Mouse (Mus musculus): ENCODE measurements at regions not wholly inside any gene's neighbourhood (a gene's known extent, or its start where the extent isn't known, plus 50 kb on each side); places are given as distances from the start of the nearest gene placed in this dataset.

GRCm38 (mm10) chr3:4776632-4777031, 974.0 kb upstream of the Gm8797 start:
- Histone ChIP-seq H3K9ac (ENCODE audit: insufficient read depth, low read depth, low read length, poor library complexity, severe bottlenecking) (no peak overlapping the region), H3K4me1 (ENCODE audit: control insufficient read depth in 2 of 2, insufficient read depth in 2 of 2, low read length in 2 of 2, poor library complexity in 1 of 2) (no peaks in the 10 kb centered on the region), H3K27ac (ENCODE audit: insufficient read depth, low read depth, low read length, poor library complexity, severe bottlenecking) (no peak overlapping the region), H3K9me3 (ENCODE audit: control insufficient read depth, insufficient read depth, low read depth, low read length) (no peaks in the 10 kb centered on the region), H3K4me3 (ENCODE audit: insufficient read depth in 1 of 2, low read depth in 1 of 2, low read length in 2 of 2, poor library complexity in 1 of 2, severe bottlenecking in 1 of 2) (no peak overlapping the region), H3K36me3 (ENCODE audit: control insufficient read depth, insufficient read depth, low read length, poor library complexity, severe bottlenecking) (no peaks in the 10 kb centered on the region)
- DNase-seq (ENCODE audit: low read depth, low spot score) = no peak
- TF ChIP-seq ZNF384 (IDR thresholded peaks at IDR 0.05; ENCODE audit: low read depth, low read length) (no peak), HCFC1 (IDR thresholded peaks at IDR 0.05; ENCODE audit: borderline replicate concordance, insufficient read depth, low read length) (no peak), MAFK (IDR thresholded peaks at IDR 0.05; ENCODE audit: insufficient read depth, low read depth, low read length) (no peak), ZC3H11A (IDR thresholded peaks at IDR 0.05; ENCODE audit: borderline replicate concordance, low read depth, low read length) (no peak)
- in situ Hi-C loops (cut with MboI; ENCODE audit: low sequenced_read_pairs in 2 of 2, unreplicated experiment in 2 of 2) = no loop called here

- in situ Hi-C loops (cut with MboI; ENCODE audit: low sequenced_read_pairs in 2 of 2, unreplicated experiment in 2 of 2) = no loop called here
- no peak for DNase-seq (ENCODE audit: low read depth, low spot score)
Observed at GRCm38 (mm10) chr3:4785160-4785559, 965.4 kb upstream of the Gm8797 start.

GRCm38 (mm10) chr3:4793141-4793540, 957.5 kb upstream of the Gm8797 start:
- Histone ChIP-seq H3K4me1 (ENCODE audit: control insufficient read depth in 2 of 2, insufficient read depth in 2 of 2, low read length in 2 of 2, poor library complexity in 1 of 2) (no peaks in the 10 kb centered on the region), H3K4me3 (ENCODE audit: insufficient read depth in 1 of 2, low read depth in 1 of 2, low read length in 2 of 2, poor library complexity in 1 of 2, severe bottlenecking in 1 of 2) (no peak overlapping the region), H3K9me3 (ENCODE audit: control insufficient read depth, insufficient read depth, low read depth, low read length) (no peaks in the 10 kb centered on the region), H3K9ac (ENCODE audit: insufficient read depth, low read depth, low read length, poor library complexity, severe bottlenecking) (no peak overlapping the region), H3K36me3 (ENCODE audit: control insufficient read depth, insufficient read depth, low read length, poor library complexity, severe bottlenecking) (no peaks in the 10 kb centered on the region), H3K27ac (ENCODE audit: insufficient read depth, low read depth, low read length, poor library complexity, severe bottlenecking) (no peak overlapping the region)
- in situ Hi-C loops (cut with MboI; ENCODE audit: low sequenced_read_pairs in 2 of 2, unreplicated experiment in 2 of 2) = no loop called here
- no peak for TF ChIP-seq CHD2 (IDR thresholded peaks at IDR 0.05; ENCODE audit: low read depth, low read length)
- no peak for TF ChIP-seq MAFK (IDR thresholded peaks at IDR 0.05; ENCODE audit: insufficient read depth, low read depth, low read length)
- TF ChIP-seq HCFC1 (IDR thresholded peaks at IDR 0.05; ENCODE audit: borderline replicate concordance, insufficient read depth, low read length) = no peak
- TF ChIP-seq ZC3H11A (IDR thresholded peaks at IDR 0.05; ENCODE audit: borderline replicate concordance, low read depth, low read length) = no peak
- TF ChIP-seq ZNF384 (IDR thresholded peaks at IDR 0.05; ENCODE audit: low read depth, low read length) = no peak
- no peak for DNase-seq (ENCODE audit: low read depth, low spot score)

More at GRCm38 (mm10) chr3:4785160-4785559, 965.4 kb upstream of the Gm8797 start:
- no peaks in the 10 kb centered on the region for H3K9me3 ChIP-seq (ENCODE audit: control insufficient read depth, insufficient read depth, low read depth, low read length)
- no peaks in the 10 kb centered on the region for H3K36me3 ChIP-seq (ENCODE audit: control insufficient read depth, insufficient read depth, low read length, poor library complexity, severe bottlenecking)
- no peak overlapping the region for H3K9ac ChIP-seq (ENCODE audit: insufficient read depth, low read depth, low read length, poor library complexity, severe bottlenecking)
- H3K27ac ChIP-seq (ENCODE audit: insufficient read depth, low read depth, low read length, poor library complexity, severe bottlenecking) = no peak overlapping the region
- no peak overlapping the region for H3K4me3 ChIP-seq (ENCODE audit: insufficient read depth in 1 of 2, low read depth in 1 of 2, low read length in 2 of 2, poor library complexity in 1 of 2, severe bottlenecking in 1 of 2)
- H3K4me1 ChIP-seq (ENCODE audit: control insufficient read depth in 2 of 2, insufficient read depth in 2 of 2, low read length in 2 of 2, poor library complexity in 1 of 2) = no peaks in the 10 kb centered on the region
- TF ChIP-seq ZC3H11A (IDR thresholded peaks at IDR 0.05; ENCODE audit: borderline replicate concordance, low read depth, low read length) (no peak), CHD2 (IDR thresholded peaks at IDR 0.05; ENCODE audit: low read depth, low read length) (no peak), MAFK (IDR thresholded peaks at IDR 0.05; ENCODE audit: insufficient read depth, low read depth, low read length) (no peak), ZNF384 (IDR thresholded peaks at IDR 0.05; ENCODE audit: low read depth, low read length) (no peak), HCFC1 (IDR thresholded peaks at IDR 0.05; ENCODE audit: borderline replicate concordance, insufficient read depth, low read length) (no peak)

DNA sequence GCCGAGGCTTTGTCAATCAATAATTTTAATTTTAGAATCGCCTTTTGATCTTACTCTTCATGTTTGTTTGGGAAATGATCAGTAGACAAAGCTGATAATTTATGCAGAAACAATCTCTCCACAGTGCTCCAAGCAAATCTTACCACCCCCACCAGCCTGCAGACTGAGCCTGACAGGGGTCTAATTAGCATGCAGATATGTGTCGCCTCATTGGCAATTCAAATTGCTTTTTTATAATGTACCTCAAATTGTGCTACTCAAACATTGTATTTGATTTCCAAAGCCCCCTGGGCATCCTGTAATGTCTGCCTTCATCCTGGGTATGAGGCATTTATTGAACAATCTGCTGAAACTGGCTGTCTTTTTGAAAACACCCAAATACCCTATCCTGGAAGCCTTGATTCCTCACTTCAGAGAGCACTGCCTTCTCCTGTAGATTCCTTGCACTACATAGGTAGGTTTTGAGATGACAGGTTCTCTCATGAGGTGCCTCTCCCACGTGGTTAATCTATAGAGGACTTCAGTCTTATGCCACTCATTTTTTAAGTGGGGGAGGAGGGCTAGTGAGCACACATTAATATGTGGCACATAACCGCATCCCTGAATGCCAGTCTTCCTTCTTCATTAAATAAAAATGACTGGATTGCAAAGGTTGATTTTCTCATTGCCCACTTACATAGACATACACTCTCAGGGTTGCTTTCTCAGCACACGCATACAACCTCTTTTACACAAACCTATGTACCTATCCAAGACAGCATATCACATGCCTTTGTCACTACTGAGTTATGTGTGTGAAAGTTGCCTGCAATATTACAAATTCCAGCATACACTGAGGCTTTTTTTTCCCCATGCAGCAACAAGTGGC, 954.3 kb upstream of the Gm8797 start:
- no peak overlapping the region for H3K9ac ChIP-seq (ENCODE audit: insufficient read depth, low read depth, low read length, poor library complexity, severe bottlenecking)
- H3K36me3 ChIP-seq (ENCODE audit: control insufficient read depth, insufficient read depth, low read length, poor library complexity, severe bottlenecking) = no peaks in the 10 kb centered on the region
- DNase-seq (ENCODE audit: low read depth, low spot score) = no peak
- no peak overlapping the region for H3K27ac ChIP-seq (ENCODE audit: insufficient read depth, low read depth, low read length, poor library complexity, severe bottlenecking)
- no peaks in the 10 kb centered on the region for H3K4me1 ChIP-seq (ENCODE audit: control insufficient read depth in 2 of 2, insufficient read depth in 2 of 2, low read length in 2 of 2, poor library complexity in 1 of 2)
- H3K4me3 ChIP-seq (ENCODE audit: insufficient read depth in 1 of 2, low read depth in 1 of 2, low read length in 2 of 2, poor library complexity in 1 of 2, severe bottlenecking in 1 of 2) = no peak overlapping the region
- TF ChIP-seq CHD2 (IDR thresholded peaks at IDR 0.05; ENCODE audit: low read depth, low read length) = no peak
- H3K9me3 ChIP-seq (ENCODE audit: control insufficient read depth, insufficient read depth, low read depth, low read length) = no peaks in the 10 kb centered on the region
- in situ Hi-C loops (cut with MboI; ENCODE audit: low sequenced_read_pairs in 2 of 2, unreplicated experiment in 2 of 2) = no loop called here

All from ES-E14 (cell line).